Mouse (Mus musculus) MEL (cell line): ENCODE results near the gene Rhot1. TPM values are rescaled to one million over a fixed set of nuclear protein-coding genes. Genes with fewer than 3 reads are reported as not detected.
A peak's percentile ranks its signal among the peaks of the same experiment; 100 is the strongest.

ENCODE experiments used
- DNase-seq: peaks from one replicate; pipeline ENCODE4 v3.0.0; 2011; ENCODE audit warnings: low read depth, low spot score
- H3K27ac ChIP-seq: 2 replicates; pipeline ENCODE4 v1.5.1; 2012; ENCODE audit warnings: low read depth, mild to moderate bottlenecking, control low read depth, low read length, moderate library complexity; ENCODE audit not compliant: control insufficient read depth
- H3K27me3 ChIP-seq, 2 experiments: fragments of 150-350 bp in 1 of 2; sonication (generic) in 1 of 2; 2 replicates each; pipeline ENCODE4 v1.6.1; 2012; ENCODE audit warnings: low read length in 2 of 2, mild to moderate bottlenecking in 2 of 2, improper control_type of control experiment in 1 of 2, moderate library complexity in 1 of 2; ENCODE audit not compliant: insufficient read depth in 2 of 2, control insufficient read depth in 1 of 2
- H3K36me3 ChIP-seq, 2 experiments: 2 replicates each; pipeline ENCODE4 v1.6.1; 2012 to 2014; ENCODE audit warnings: low read length in 2 of 2, improper control_type of control experiment in 1 of 2, inconsistent platforms in 1 of 2, mild to moderate bottlenecking in 1 of 2; ENCODE audit not compliant: insufficient read depth in 2 of 2, control insufficient read depth in 1 of 2
- H3K4me1 ChIP-seq, 2 experiments: fragments of 150-350 bp in 1 of 2; sonication (generic) in 1 of 2; 2 replicates each; pipeline ENCODE4 v1.6.1; 2012; ENCODE audit warnings: low read length in 2 of 2, improper control_type of control experiment in 1 of 2, mild to moderate bottlenecking in 1 of 2; ENCODE audit not compliant: insufficient read depth in 2 of 2, control insufficient read depth in 1 of 2
- H3K4me3 ChIP-seq, 2 experiments: fragments of 150-350 bp in 1 of 2; sonication (generic) in 1 of 2; 2 replicates each; pipeline ENCODE4 v1.5.1; 2012; ENCODE audit warnings: low read depth in 2 of 2, low read length in 2 of 2, mild to moderate bottlenecking in 2 of 2, moderate library complexity in 2 of 2, control low read depth in 1 of 2, improper control_type of control experiment in 1 of 2; ENCODE audit not compliant: control insufficient read depth in 1 of 2, insufficient read depth in 1 of 2
- H3K79me2 ChIP-seq: 2 replicates; pipeline ENCODE4 v1.6.1; 2012; ENCODE audit warnings: mild to moderate bottlenecking, low read length, moderate library complexity; ENCODE audit not compliant: control insufficient read depth, poor library complexity, insufficient read depth
- H3K9ac ChIP-seq: 2 replicates; pipeline ENCODE4 v1.6.1; 2012; ENCODE audit warnings: low read depth, mild to moderate bottlenecking, control low read depth, low read length, moderate library complexity; ENCODE audit not compliant: control insufficient read depth, poor library complexity, severe bottlenecking
- H3K9me3 ChIP-seq: fragments of 150-350 bp; sonication (generic); replicated peaks from 2 replicates; pipeline ENCODE4 v1.6.1; 2012; ENCODE audit warnings: mild to moderate bottlenecking, low read length, improper control_type of control experiment, moderate library complexity; ENCODE audit not compliant: insufficient read depth
- CHD1 ChIP-seq: IDR thresholded peaks from 2 replicates; pipeline ENCODE4 v1.6.1; 2012; ENCODE audit warnings: low read depth, mild to moderate bottlenecking, inconsistent platforms, low read length, improper control_type of control experiment
- CTCF ChIP-seq, 3 experiments: IDR thresholded peaks in 2 of 3; conservative IDR thresholded peaks in 1 of 3; 2 replicates each; pipeline ENCODE4 v1.5.1; 2011 to 2012; ENCODE audit warnings: low read length in 3 of 3, low read depth in 2 of 3, mild to moderate bottlenecking in 2 of 3, improper control_type of control experiment in 1 of 3, inconsistent platforms in 1 of 3, mixed read lengths in 1 of 3, moderate library complexity in 1 of 3; ENCODE audit not compliant: control insufficient read depth in 1 of 3, insufficient read depth in 1 of 3, poor library complexity in 1 of 3, severe bottlenecking in 1 of 3
- ELF1 ChIP-seq: IDR thresholded peaks from 2 replicates; pipeline ENCODE4 v1.6.1; 2014; ENCODE audit warnings: low read depth, mild to moderate bottlenecking, inconsistent platforms, low read length, improper control_type of control experiment, moderate library complexity
- EP300 ChIP-seq, 2 experiments: IDR thresholded peaks; 2 replicates each; pipeline ENCODE4 v1.6.1; 2011; ENCODE audit warnings: improper control_type of control experiment in 2 of 2, low read length in 2 of 2, low read depth in 1 of 2, mild to moderate bottlenecking in 1 of 2
- ETS1 ChIP-seq: IDR thresholded peaks from 2 replicates; pipeline ENCODE4 v1.6.1; 2012; ENCODE audit warnings: low read depth, mild to moderate bottlenecking, inconsistent platforms, low read length, improper control_type of control experiment, moderate library complexity
- JUND ChIP-seq: IDR thresholded peaks from 2 replicates; pipeline ENCODE4 v1.6.1; 2011; ENCODE audit warnings: low read depth, mild to moderate bottlenecking, improper control_type of control experiment, low read length
- MAFK ChIP-seq: IDR thresholded peaks from 2 replicates; pipeline ENCODE4 v1.6.1; 2011; ENCODE audit warnings: low read depth, mild to moderate bottlenecking, low read length, improper control_type of control experiment, borderline replicate concordance
- MAX ChIP-seq: IDR thresholded peaks from 2 replicates; pipeline ENCODE4 v1.6.1; 2011; ENCODE audit warnings: low read length, improper control_type of control experiment
- NRF1 ChIP-seq: IDR thresholded peaks from 2 replicates; pipeline ENCODE4 v1.6.1; 2014; ENCODE audit warnings: low read depth, mild to moderate bottlenecking, inconsistent platforms, low read length, improper control_type of control experiment, moderate library complexity; ENCODE audit not compliant: poor library complexity, insufficient read depth, severe bottlenecking
- SMC3 ChIP-seq: IDR thresholded peaks from 2 replicates; pipeline ENCODE4 v1.6.1; 2011; ENCODE audit warnings: low read depth, low read length, improper control_type of control experiment
- ZC3H11A ChIP-seq: IDR thresholded peaks from 2 replicates; pipeline ENCODE4 v1.6.1; 2012; ENCODE audit warnings: low read depth, mild to moderate bottlenecking, inconsistent platforms, low read length, improper control_type of control experiment
- ZKSCAN1 ChIP-seq: IDR thresholded peaks from 2 replicates; pipeline ENCODE4 v1.6.1; 2012; ENCODE audit warnings: low read depth, mild to moderate bottlenecking, inconsistent platforms, low read length, improper control_type of control experiment, moderate library complexity
- ZMIZ1 ChIP-seq: IDR thresholded peaks from 2 replicates; pipeline ENCODE4 v1.6.1; 2012; ENCODE audit warnings: low read depth, mild to moderate bottlenecking, inconsistent platforms, low read length, improper control_type of control experiment, moderate library complexity
- ZNF384 ChIP-seq: IDR thresholded peaks from 2 replicates; pipeline ENCODE4 v1.6.1; 2012; ENCODE audit warnings: low read depth, mild to moderate bottlenecking, inconsistent platforms, low read length, improper control_type of control experiment
- polyA plus RNA-seq, 2 experiments: library from polyadenylated mRNA; stranded (reverse) in 1 of 2; unstranded in 1 of 2; fragments of >175 nt in 1 of 2; fragments of >200 nt in 1 of 2; gene quantifications; 2 replicates each; pipeline versions ENCODE4 v1.2.1 to v1.2.4; 2012; ENCODE audit warnings: low replicate concordance in 2 of 2, low read depth in 1 of 2; ENCODE audit not compliant: insufficient read length in 2 of 2, insufficient read depth in 1 of 2, missing spikeins in 1 of 2
- total RNA-seq: library from RNA; depleted of rRNA; stranded (reverse); fragments of 300-350 nt; gene quantifications from 2 replicates; pipeline ENCODE4 v1.2.3, GENCODE M21; 2012

The Rhot1 gene
- total and polyA plus RNA-seq, 3 experiments: 43.7 to 919 (median 44.3) TPM

- no peaks in the 10 kb centered on the region for H3K36me3 ChIP-seq
- DNase-seq: no peak
- no peaks in the 10 kb centered on the region for H3K79me2 ChIP-seq
- no peak overlapping the region for H3K9ac ChIP-seq
- no peak overlapping the region for H3K4me3 ChIP-seq
- H3K27ac ChIP-seq: no peak overlapping the region
- TF ChIP-seq JUND: no peak
- TF ChIP-seq EP300 (IDR thresholded peaks at IDR 0.05; ENCODE audit: low read depth in 1 of 2, low read length in 2 of 2): peak in 1 of 2 experiments; percentile 6; a peak in 1 of 4 replicates
- TF ChIP-seq, all 39 proteins: peak for 1
- Histone ChIP-seq H3K4me1 (no peaks in the 10 kb centered on the region; a peak in 1 of 4 replicates), H3K9me3 (no peaks in the 10 kb centered on the region), H3K27me3 (peaks cover 7 to 12% of the 10 kb centered on the region in 2 experiments; a peak in 3 of 4 replicates)
Measured at GRCm38 (mm10) chr11:80163362-80164116, 45.3 kb upstream of the Rhot1 start.

- H3K36me3 ChIP-seq: no peaks in the 10 kb centered on the region
- peaks cover 5 to 10% of the 10 kb centered on the region in 2 experiments; a peak in 3 of 4 replicates for H3K27me3 ChIP-seq
- no peak overlapping the region for H3K4me3 ChIP-seq
- TF ChIP-seq MAX (no peak), ZNF384 (no peak), MAFK (no peak), CTCF (IDR thresholded peaks at IDR 0.05 in 2 of 3, conservative IDR thresholded peaks at IDR 0.05 in 1 of 3; ENCODE audit: control insufficient read depth in 1 of 3, insufficient read depth in 1 of 3, low read depth in 2 of 3, low read length in 3 of 3, poor library complexity in 1 of 3, severe bottlenecking in 1 of 3) (no peak), SMC3 (no peak), ELF1 (no peak), NRF1 (no peak), ZC3H11A (no peak)
- H3K4me1 ChIP-seq: no peaks in the 10 kb centered on the region; a peak in 1 of 4 replicates
- DNase-seq: no peak
- no peak overlapping the region for H3K9ac ChIP-seq
- H3K9me3 ChIP-seq: no peaks in the 10 kb centered on the region
- no peaks in the 10 kb centered on the region for H3K79me2 ChIP-seq
- H3K27ac ChIP-seq: no peak overlapping the region
Measured at GRCm38 (mm10) chr11:80164224-80164623, 44.6 kb upstream of the Rhot1 start.

- Histone ChIP-seq H3K27ac (no peak overlapping the region), H3K9ac (no peak overlapping the region), H3K79me2 (no peaks in the 10 kb centered on the region), H3K4me1 (no peaks in the 10 kb centered on the region; a peak in 1 of 4 replicates), H3K27me3 (peaks cover 2 to 3% of the 10 kb centered on the region in 2 experiments; a peak in 2 of 4 replicates), H3K4me3 (no peak overlapping the region), H3K9me3 (no peaks in the 10 kb centered on the region), H3K36me3 (no peaks in the 10 kb centered on the region)
- no peak for DNase-seq
- TF ChIP-seq ZKSCAN1 (no peak), ZMIZ1 (no peak), CHD1 (no peak), ETS1 (no peak)
Measured at GRCm38 (mm10) chr11:80168121-80168520, 40.7 kb upstream of the Rhot1 start.
